Mouse (Mus musculus) liver, embryonic 14.5 days (tissue): Measurements from ENCODE around the gene Gimap9.

Experiments used
- CTCF ChIP-seq: IDR thresholded peaks from 2 replicates; pipeline ENCODE4 v1.5.1; 2016; ENCODE audit warnings: antibody characterized with exemption, low read depth, control low read depth
- EP300 ChIP-seq: IDR thresholded peaks from 2 replicates; pipeline ENCODE4 v1.6.1; 2016; ENCODE audit warnings: antibody characterized with exemption, low read depth

GRCm38 (mm10) chr6:48646309-48646690, 29.6 kb upstream of the Gimap9 start:
- no peak for TF ChIP-seq CTCF
- no peak for TF ChIP-seq EP300
